Mouse (Mus musculus) sigmoid colon, adult 10 weeks (tissue): Measurements from ENCODE around the gene Card14. TPM values are rescaled to one million over a fixed set of nuclear protein-coding genes. Genes with fewer than 3 reads are reported as not detected.

Source experiments
- polyA plus RNA-seq: library from polyadenylated mRNA; stranded (reverse); fragments of 350-450 nt; fragmentation: Illumina TruSeq; extraction: RNeasy Lipid Tissue Mini Kit (QIAGEN cat#74804); gene quantifications from one replicate; pipeline ENCODE4 v1.2.3, GENCODE M21; 2014; ENCODE audit warnings: low read depth, low replicate concordance

The Card14 gene
- 0.41 TPM for polyA plus RNA-seq

GRCm38 (mm10) chr11:119307658-119307867, at the start of gene Card14:
Gene Card14 (plus strand): TSS chr11:119307768.

GRCm38 (mm10) chr11:119267768-119268556, 39.6 kb upstream of the Card14 start, which contains the start of gene Gaa:
Gene Gaa (plus strand): TSS chr11:119267887.

GRCm38 (mm10) chr11:119299391-119300245, 8.0 kb upstream of the Card14 start, which contains the start of gene Eif4a3:
Gene Eif4a3 (minus strand): TSS chr11:119300089.

GRCm38 (mm10) chr11:119355443-119356385, 48.1 kb downstream of the Card14 start, which contains the start of the genes Sgsh and Slc26a11:
Gene Sgsh (minus strand): TSS chr11:119355536.
Gene Slc26a11 (plus strand): TSS chr11:119355557.

GRCm38 (mm10) chr11:119392800-119393482, 85.4 kb downstream of the Card14 start, which contains the start of gene Rnf213:
Gene Rnf213 (plus strand): TSS chr11:119393100.

Other genes starting within 250 kb of the Card14 start
- gene Cbx4, start 221.5 kb upstream of the Card14 start, polyA plus RNA-seq, result 3.4 TPM
- gene Tbc1d16, start 79.3 kb upstream of the Card14 start, polyA plus RNA-seq, result 1.7 TPM
- gene Ccdc40, start 79.2 kb upstream of the Card14 start, polyA plus RNA-seq, result not detected
- gene Gaa, start 39.9 kb upstream of the Card14 start, polyA plus RNA-seq, result not detected
- 42.8 TPM for gene Eif4a3, start 7.7 kb upstream of the Card14 start, polyA plus RNA-seq
- gene Sgsh, start 47.8 kb downstream of the Card14 start, polyA plus RNA-seq, result 2.1 TPM
- gene Slc26a11, start 47.8 kb downstream of the Card14 start, polyA plus RNA-seq, result 2.7 TPM
- gene Rnf213, start 85.3 kb downstream of the Card14 start, polyA plus RNA-seq, result 77.4 TPM
- gene Endov, start 183.6 kb downstream of the Card14 start, polyA plus RNA-seq, result 0.50 TPM
- gene Nptx1, start 240.0 kb downstream of the Card14 start, polyA plus RNA-seq, result 0.35 TPM